Mouse (Mus musculus) liver, embryonic 13.5 days (tissue): Measurements from ENCODE around the gene Phb2. TPM values are rescaled to one million over a fixed set of nuclear protein-coding genes. Genes with fewer than 3 reads are reported as not detected.

ENCODE experiments used
- ATAC-seq: fragments of 200-750 bp; cut with Nextera tagmentation; 2 replicates; pipeline ENCODE4 v1.8.0; 2017; ENCODE audit warnings: low read depth, mild to moderate bottlenecking, moderate number of reproducible peaks, moderate library complexity
- DNase-seq: peaks from one replicate; pipeline ENCODE4 v3.0.0; 2022
- H3K27ac ChIP-seq: fragments of 300-500 bp; sonication (generic); 2 replicates; pipeline ENCODE4 v1.5.1; 2015; ENCODE audit warnings: moderate library complexity, mild to moderate bottlenecking, inconsistent platforms
- H3K27me3 ChIP-seq: fragments of 300-500 bp; sonication (generic); 2 replicates; pipeline ENCODE4 v1.6.1; 2015; ENCODE audit warnings: mild to moderate bottlenecking, inconsistent platforms
- H3K36me3 ChIP-seq: fragments of 300-500 bp; sonication (generic); 2 replicates; pipeline ENCODE4 v1.6.1; 2015; ENCODE audit warnings: mild to moderate bottlenecking, inconsistent platforms
- H3K4me1 ChIP-seq: fragments of 300-500 bp; sonication (generic); replicated peaks from 2 replicates; pipeline ENCODE4 v1.6.1; 2015; ENCODE audit warnings: inconsistent platforms
- H3K4me2 ChIP-seq: fragments of 300-500 bp; sonication (generic); 2 replicates; pipeline ENCODE4 v1.6.1; 2015; ENCODE audit warnings: inconsistent platforms, mild to moderate bottlenecking, moderate library complexity
- H3K4me3 ChIP-seq: fragments of 300-500 bp; sonication (generic); replicated peaks from 2 replicates; pipeline ENCODE4 v1.5.1; 2015; ENCODE audit warnings: mild to moderate bottlenecking, inconsistent platforms
- H3K9ac ChIP-seq: fragments of 300-500 bp; sonication (generic); 2 replicates; pipeline ENCODE4 v1.6.1; 2015; ENCODE audit warnings: mild to moderate bottlenecking, inconsistent platforms
- H3K9me3 ChIP-seq: fragments of 300-500 bp; sonication (generic); replicated peaks from 2 replicates; pipeline ENCODE4 v1.6.1; 2016; ENCODE audit warnings: inconsistent platforms
- WGBS: fragments of 180-500 bp; shearing (Covaris S2); methylation state at CpG from one replicate; pipeline ENCODE4 v1.1.7; 2015; ENCODE audit not compliant: insufficient replicate concordance; 5-methylcytosine and 5-hydroxymethylcytosine counted together
- polyA plus RNA-seq: library from polyadenylated mRNA; unstranded; fragments of >200 nt; fragmentation: Nextera tagmentation; extraction: Ambion mirVana; gene quantifications from 2 replicates; pipeline ENCODE4 v1.2.1, GENCODE M21; 2015

Gene Phb2
- polyA plus RNA-seq, 1 experiment from 2014 or later, result 356 TPM

DNA sequence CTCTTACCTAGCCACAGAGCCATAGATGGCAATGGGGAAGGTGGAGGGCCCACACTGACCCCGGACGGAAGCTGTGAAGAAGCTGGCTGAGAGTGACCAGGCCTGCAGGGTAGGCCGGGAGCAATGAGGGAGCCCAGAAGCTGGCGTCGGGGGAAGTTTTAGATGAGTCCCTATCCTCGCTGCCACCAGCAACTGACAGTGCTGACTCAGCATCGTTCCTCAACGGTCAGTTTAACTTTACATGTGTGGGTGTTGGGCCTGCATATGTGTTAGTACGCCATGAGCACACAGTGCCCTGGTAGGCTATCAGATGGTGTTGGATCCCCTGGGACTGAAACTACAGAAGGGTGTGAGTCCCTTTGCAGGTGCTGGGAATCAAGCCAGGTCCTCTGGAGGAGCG, 12.3 kb downstream of the Phb2 start:
- no peak overlapping the region for H3K4me3 ChIP-seq
- 0 out of 2 replicates have a peak overlapping the region, but pooled peaks have one; percentile 2 for H3K4me2 ChIP-seq
- 0 out of 2 replicates have a peak overlapping the region, but pooled peaks have one; percentile 29 for H3K27ac ChIP-seq
- no peak for DNase-seq
- H3K9me3 ChIP-seq, result no peaks in the 10 kb centered on the region
- ATAC-seq, result no peak
- no peaks in the 10 kb centered on the region for H3K27me3 ChIP-seq
- H3K4me1 ChIP-seq, result peaks cover 49% of the 10 kb centered on the region
- 50% methylated on average over 10 of the region's 10 CpGs for WGBS
- H3K36me3 ChIP-seq, result peaks cover 23% of the 10 kb centered on the region; the same call in 1 of the 2 replicates
- H3K9ac ChIP-seq, result no peak overlapping the region

DNA sequence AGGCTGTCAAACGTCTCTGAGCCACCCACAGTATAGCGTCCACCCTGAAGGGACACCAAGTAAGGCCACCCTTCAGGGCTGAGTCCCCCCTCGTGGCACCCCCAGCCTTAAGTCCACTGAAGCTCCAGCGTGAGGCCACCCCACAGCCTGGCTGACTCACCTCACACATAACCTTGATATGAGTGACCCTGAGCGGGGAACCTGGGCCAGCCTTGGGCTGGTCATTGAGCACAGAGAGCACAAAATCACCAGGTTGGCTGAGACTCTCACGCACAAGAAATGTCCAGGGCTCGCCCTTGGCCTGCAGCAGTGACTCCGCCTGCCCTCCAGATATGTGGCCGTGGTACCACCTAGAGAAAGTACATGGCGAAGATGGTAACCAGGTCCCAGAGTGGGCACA, 16.5 kb downstream of the Phb2 start:
- Histone ChIP-seq H3K9ac (no peak overlapping the region), H3K36me3 (peaks cover 23% of the 10 kb centered on the region; the same call in 1 of the 2 replicates), H3K4me3 (no peak overlapping the region), H3K9me3 (no peaks in the 10 kb centered on the region), H3K27me3 (no peaks in the 10 kb centered on the region), H3K4me1 (peaks cover 48% of the 10 kb centered on the region), H3K27ac (no peak overlapping the region), H3K4me2 (no peak overlapping the region)
- ATAC-seq, result no peak
- DNase-seq, result no peak
- WGBS, result 79% methylated on average over 10 of the region's 10 CpGs

- Histone ChIP-seq H3K9me3 (no peaks in the 10 kb centered on the region), H3K4me1 (peaks cover 37% of the 10 kb centered on the region), H3K36me3 (peaks cover 23% of the 10 kb centered on the region; the same call in 1 of the 2 replicates), H3K27me3 (no peaks in the 10 kb centered on the region), H3K9ac (no peak overlapping the region), H3K4me3 (no peak overlapping the region), H3K4me2 (0 out of 2 replicates have a peak overlapping the region, but pooled peaks have one; percentile 12), H3K27ac (peak overlapping the region; percentile 68)
- ATAC-seq (no peak), DNase-seq (no peak)
- WGBS, result 41% methylated on average over 8 of the region's 8 CpGs
Measured at GRCm38 (mm10) chr6:124729850-124730705, 17.9 kb downstream of the Phb2 start.

GRCm38 (mm10) chr6:124731038-124731437, 18.9 kb downstream of the Phb2 start:
- peak overlapping the region; percentile 68; the same call in 1 of the 2 replicates for H3K27ac ChIP-seq
- ATAC-seq (no peak), DNase-seq (no peak)
- no peak overlapping the region for H3K4me3 ChIP-seq
- no peaks in the 10 kb centered on the region for H3K9me3 ChIP-seq
- H3K36me3 ChIP-seq, result peaks cover 17% of the 10 kb centered on the region; the same call in 1 of the 2 replicates
- H3K4me1 ChIP-seq, result peaks cover 33% of the 10 kb centered on the region
- no peaks in the 10 kb centered on the region for H3K27me3 ChIP-seq
- H3K9ac ChIP-seq, result no peak overlapping the region
- 70% methylated on average over 7 of the region's 7 CpGs for WGBS
- peak overlapping the region; percentile 55 for H3K4me2 ChIP-seq

DNA sequence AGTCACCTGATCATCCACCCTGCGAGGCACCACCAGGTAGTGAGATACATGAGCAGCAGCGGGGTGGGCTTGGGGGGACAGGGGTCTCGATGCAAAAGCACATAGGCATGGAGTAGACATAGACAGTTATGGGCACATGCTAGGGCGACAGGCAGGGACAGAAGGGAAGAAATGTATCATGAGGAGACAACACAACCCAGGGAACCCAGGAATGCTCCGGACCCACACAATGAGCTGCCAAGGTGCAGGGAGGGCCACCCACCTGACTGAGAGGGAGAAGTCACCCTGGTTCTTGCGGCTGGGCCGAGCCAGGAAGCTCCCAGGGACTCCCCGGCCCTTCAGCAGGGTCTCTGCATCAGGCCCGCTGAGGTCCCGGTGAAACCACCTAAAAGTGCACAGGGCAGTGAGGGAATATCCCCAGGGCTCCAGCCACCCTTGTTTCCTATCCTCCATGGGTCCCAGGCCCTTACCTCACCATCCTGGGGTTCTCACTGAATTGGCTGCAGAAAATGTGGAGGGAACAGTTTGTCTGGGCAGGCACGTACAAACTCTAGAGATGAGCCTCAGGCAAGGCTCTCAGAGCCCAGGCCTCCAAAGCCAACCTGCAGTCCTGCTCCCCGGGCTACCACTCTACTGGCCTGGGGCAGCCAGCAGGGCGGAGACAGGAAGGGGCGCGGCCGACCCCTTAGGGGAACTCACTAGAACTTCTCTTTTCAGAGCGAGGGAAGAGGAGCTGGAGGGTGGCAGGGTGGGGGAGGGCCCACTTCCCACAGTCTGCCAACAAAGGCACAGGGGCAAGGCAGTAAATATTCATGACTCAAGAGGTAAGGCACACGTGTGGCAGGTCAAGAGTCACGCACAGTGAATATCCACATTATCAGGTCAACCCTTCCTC, 20.6 kb downstream of the Phb2 start:
- peak overlapping the region; percentile 30 for H3K27ac ChIP-seq
- peak overlapping the region; percentile 49 for H3K4me3 ChIP-seq
- H3K4me2 ChIP-seq, result peak overlapping the region; percentile 55
- peak overlapping the region; percentile 71 for H3K9ac ChIP-seq
- H3K4me1 ChIP-seq, result peaks cover 35% of the 10 kb centered on the region
- DNase-seq, result peak; percentile 50
- H3K27me3 ChIP-seq, result no peaks in the 10 kb centered on the region
- H3K36me3 ChIP-seq, result peaks cover 10% of the 10 kb centered on the region; the same call in 1 of the 2 replicates
- no peaks in the 10 kb centered on the region for H3K9me3 ChIP-seq
- WGBS, result 24% methylated on average over 19 of the region's 19 CpGs
- ATAC-seq, result peak; percentile 70

DNA sequence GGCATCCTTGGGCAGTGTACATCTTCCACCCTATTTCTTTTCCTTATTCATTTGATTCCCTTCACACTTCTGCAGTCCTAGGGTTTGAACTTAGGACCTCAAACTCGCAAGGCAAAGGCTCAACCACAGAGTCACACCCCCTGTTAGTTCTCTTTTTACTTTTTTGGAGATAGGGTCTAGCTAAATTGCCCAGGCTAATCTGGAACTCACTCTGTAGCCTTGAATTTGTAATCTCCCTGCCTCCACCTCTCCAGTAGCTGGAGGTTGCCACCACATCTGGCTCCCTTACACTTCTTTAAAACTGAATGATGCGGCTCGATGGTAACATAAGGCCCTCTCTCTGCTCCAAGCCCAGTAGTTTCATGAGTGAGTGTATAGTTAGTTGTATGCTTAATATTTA, 22.3 kb downstream of the Phb2 start:
- 59% methylated on average over 3 of the region's 3 CpGs for WGBS
- Histone ChIP-seq H3K36me3 (no peaks in the 10 kb centered on the region), H3K9ac (no peak overlapping the region), H3K27me3 (no peaks in the 10 kb centered on the region), H3K4me3 (no peak overlapping the region), H3K4me2 (no peak overlapping the region), H3K9me3 (no peaks in the 10 kb centered on the region), H3K27ac (no peak overlapping the region), H3K4me1 (peaks cover 52% of the 10 kb centered on the region)
- ATAC-seq (no peak), DNase-seq (no peak)

- Histone ChIP-seq H3K36me3 (no peaks in the 10 kb centered on the region), H3K4me2 (no peak overlapping the region), H3K9ac (no peak overlapping the region), H3K4me1 (peaks cover 58% of the 10 kb centered on the region), H3K27ac (no peak overlapping the region), H3K27me3 (no peaks in the 10 kb centered on the region), H3K4me3 (no peak overlapping the region), H3K9me3 (no peaks in the 10 kb centered on the region)
- WGBS, result 82% methylated on average over 11 of the region's 11 CpGs
- no peak for ATAC-seq
- no peak for DNase-seq
Measured at GRCm38 (mm10) chr6:124737040-124737439, 24.9 kb downstream of the Phb2 start.

DNA sequence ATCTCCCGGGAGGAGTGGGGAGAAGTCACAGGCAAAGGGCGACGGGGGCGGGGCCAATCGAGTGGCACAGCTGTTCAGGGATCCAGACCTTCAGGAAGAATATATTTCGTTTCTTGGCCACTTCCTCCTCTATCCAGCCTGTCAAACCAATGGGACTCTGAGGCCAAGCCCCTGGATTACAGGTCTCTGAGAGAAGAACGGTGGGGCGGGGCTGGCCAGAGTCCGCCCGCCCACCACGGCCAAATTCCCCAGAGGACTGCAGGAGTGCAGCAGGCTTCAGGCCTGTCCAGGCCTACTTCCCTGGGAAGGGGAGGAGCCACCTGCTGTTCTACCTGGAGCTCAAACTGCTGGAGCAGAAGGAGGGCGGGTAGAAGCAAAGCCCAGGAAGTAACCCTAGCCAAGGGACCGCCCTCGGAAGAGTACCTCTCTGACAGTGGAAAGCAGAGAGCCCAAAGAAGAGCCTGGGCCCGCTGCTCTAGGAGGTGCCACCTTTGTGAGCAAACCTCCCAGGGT, 26.4 kb downstream of the Phb2 start, which contains the start of gene Ptpn6:
Gene Ptpn6, minus strand, starts transcription at position 204 of the 513 bp plus-strand sequence.
- peaks cover 6% of the 10 kb centered on the region for H3K36me3 ChIP-seq

GRCm38 (mm10) chr6:124739231-124739796, 27.2 kb downstream of the Phb2 start:
- ATAC-seq, result no peak
- WGBS, result 72% methylated on average over 10 of the region's 10 CpGs
- H3K9ac ChIP-seq, result peak overlapping the region; percentile 85
- H3K4me3 ChIP-seq, result no peak overlapping the region; the same call in 1 of the 2 replicates
- H3K27me3 ChIP-seq, result no peaks in the 10 kb centered on the region
- no peak for DNase-seq
- peak overlapping the region; percentile 97 for H3K4me2 ChIP-seq
- H3K4me1 ChIP-seq, result peaks cover 41% of the 10 kb centered on the region
- H3K36me3 ChIP-seq, result peaks cover 6% of the 10 kb centered on the region
- no peaks in the 10 kb centered on the region for H3K9me3 ChIP-seq
- peak overlapping the region; percentile 98 for H3K27ac ChIP-seq

More for the DNA sequence above, 26.4 kb downstream of the Phb2 start, which contains the start of gene Ptpn6:
- Histone ChIP-seq H3K4me3 (0 out of 2 replicates have a peak within 1 kb of the TSS, but pooled peaks have one; percentile 16), H3K4me2 (peak within 1 kb of the TSS; percentile 97), H3K27me3 (no peaks in the 10 kb centered on the region), H3K9ac (peak within 1 kb of the TSS; percentile 85), H3K4me1 (peaks cover 44% of the 10 kb centered on the region), H3K27ac (peak within 1 kb of the TSS; percentile 98), H3K9me3 (no peaks in the 10 kb centered on the region)
- DNase-seq (no peak), ATAC-seq (peak; percentile 6)
- 19% methylated on average over 15 of the region's 15 CpGs for whole genome bisulfite sequencing

- Histone ChIP-seq H3K9ac (peak overlapping the region; percentile 85), H3K4me1 (peaks cover 50% of the 10 kb centered on the region), H3K4me2 (peak overlapping the region; percentile 97), H3K4me3 (peak overlapping the region; percentile 67), H3K36me3 (peaks cover 6% of the 10 kb centered on the region), H3K27ac (peak overlapping the region; percentile 98), H3K9me3 (no peaks in the 10 kb centered on the region), H3K27me3 (no peaks in the 10 kb centered on the region)
- DNase-seq (peak; percentile 38), ATAC-seq (no peak; the same call in 1 of the 2 replicates)
- whole genome bisulfite sequencing, result under 1% methylated on average over 29 of the region's 29 CpGs
Measured at GRCm38 (mm10) chr6:124740211-124740887, 28.2 kb downstream of the Phb2 start.
